Mouse (Mus musculus): ENCODE measurements around the gene Best3. TPM values are rescaled to one million over a fixed set of nuclear protein-coding genes. Genes with fewer than 3 reads are reported as not detected.
"Not testable (repeated sequence)": the region's sequence is repeated elsewhere in the genome, so short reads cannot be mapped to it uniquely, and the experiment has no call there.

Best3 gene
- total RNA-seq, 4 experiments from 2014 or later: 1.5 to 2.8 (median 2.5) TPM

- no peak for DNase-seq (ENCODE audit: low spot score in 2 of 2)
Observed at GRCm38 (mm10) chr10:116978841-116979240, 7.3 kb upstream of the Best3 start.

- no peak for DNase-seq (ENCODE audit: low spot score in 2 of 2)
Observed at GRCm38 (mm10) chr10:116980273-116980672, 5.8 kb upstream of the Best3 start.

GRCm38 (mm10) chr10:116980888-116981287, 5.2 kb upstream of the Best3 start:
- no peak for DNase-seq (ENCODE audit: low spot score in 2 of 2)

GRCm38 (mm10) chr10:116982526-116982925, 3.6 kb upstream of the Best3 start:
- DNase-seq (ENCODE audit: low spot score in 2 of 2): no peak

DNA sequence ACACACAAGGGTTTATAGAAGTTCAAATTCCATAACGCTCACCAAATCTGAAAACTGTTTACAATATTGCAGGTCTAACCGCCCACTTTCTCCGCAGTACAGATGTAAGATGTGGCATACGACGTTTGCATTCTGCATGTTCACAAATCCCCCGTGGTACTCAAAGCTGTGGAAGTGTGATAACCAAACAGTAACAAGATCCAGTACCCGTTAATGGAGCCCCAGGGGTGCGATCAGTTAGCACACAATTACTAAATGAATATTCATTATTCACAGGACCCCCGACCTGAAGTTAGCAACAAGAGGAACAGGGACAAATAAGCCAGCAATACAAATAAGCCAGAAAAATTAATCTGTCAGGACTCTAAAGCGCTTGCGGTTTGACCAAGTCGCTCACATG, 1.3 kb upstream of the Best3 start:
- no peak for DNase-seq (ENCODE audit: low spot score in 2 of 2)

GRCm38 (mm10) chr10:116993971-116994370, 7.9 kb downstream of the Best3 start:
- no peak for DNase-seq (ENCODE audit: low spot score in 2 of 2)

DNA sequence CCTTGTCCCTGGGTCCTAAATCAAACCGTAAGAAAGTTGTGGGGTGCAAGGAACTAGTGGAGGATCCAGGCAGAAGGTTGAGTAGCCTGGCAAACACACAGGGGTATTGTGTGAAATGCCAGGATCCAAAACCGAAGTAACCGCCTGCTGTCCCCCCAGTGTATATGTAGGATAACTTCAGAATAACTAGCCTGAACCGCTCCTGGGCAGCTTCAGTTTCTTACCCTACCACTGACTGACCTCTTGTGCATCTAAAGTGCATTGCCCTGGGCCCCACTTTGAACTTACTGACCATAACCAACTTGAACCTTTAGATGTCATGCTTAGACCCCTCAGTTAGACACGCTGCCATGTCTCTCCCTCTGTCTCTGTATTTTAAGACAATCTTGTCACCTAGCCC, 9.0 kb downstream of the Best3 start:
- no peak for DNase-seq (ENCODE audit: low spot score in 2 of 2)

DNA sequence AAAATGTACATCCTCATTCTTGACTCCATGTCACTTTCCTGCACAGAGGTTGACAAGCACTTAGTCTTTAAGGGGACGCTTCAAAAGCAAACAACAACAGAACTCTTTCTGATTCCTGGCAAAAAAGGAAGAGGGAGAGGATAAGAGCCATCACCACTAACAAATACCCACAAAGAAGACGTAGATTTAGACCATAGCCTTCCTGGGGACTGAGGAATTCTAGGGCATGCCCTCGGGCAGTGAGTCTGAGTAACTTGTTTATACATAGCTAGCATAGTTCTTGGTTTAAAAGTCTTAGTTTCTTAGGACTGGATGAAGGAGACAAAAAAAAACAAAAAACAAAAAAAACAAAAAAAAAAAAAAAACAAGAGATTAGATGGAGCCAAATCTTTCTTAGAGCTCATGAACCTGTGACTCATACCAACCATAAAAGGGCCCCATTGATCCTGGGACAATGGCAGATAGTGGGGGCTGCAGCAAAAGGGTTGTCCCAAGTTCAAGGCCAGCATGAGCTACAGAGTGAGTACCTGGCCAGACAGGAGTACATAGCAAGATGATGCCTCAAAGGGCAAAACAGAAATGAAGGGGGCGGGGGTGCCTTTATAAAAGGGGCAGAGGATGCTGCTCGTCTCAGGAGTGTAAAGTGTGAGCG, 9.6 kb downstream of the Best3 start:
- DNase-seq (ENCODE audit: low spot score in 2 of 2): no peak

DNA sequence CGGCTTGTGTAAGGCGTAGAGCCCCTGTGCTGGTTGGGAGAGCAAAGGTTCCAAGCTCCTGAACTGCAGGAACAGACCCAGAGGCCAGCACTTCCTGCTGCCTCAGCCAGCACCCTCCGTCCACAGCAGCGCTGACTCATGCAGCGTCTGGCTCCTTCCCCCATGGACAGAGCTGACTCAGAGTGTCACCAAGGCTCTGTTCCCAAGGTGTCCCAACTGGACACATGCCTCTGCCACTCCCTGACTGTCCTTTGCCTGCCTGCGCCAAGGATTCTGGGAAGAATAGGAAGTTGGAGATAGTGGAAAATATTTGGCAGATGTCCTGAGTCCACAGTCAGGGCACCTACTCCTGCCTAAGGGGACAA, 10.1 kb downstream of the Best3 start:
- DNase-seq (ENCODE audit: low spot score in 2 of 2): no peak

GRCm38 (mm10) chr10:116998716-116999455, 12.8 kb downstream of the Best3 start:
- DNase-seq (ENCODE audit: low spot score in 2 of 2): no peak

- DNase-seq (ENCODE audit: low spot score in 2 of 2): peak in 1 of 2 experiments; percentile 42
Observed at GRCm38 (mm10) chr10:117000975-117001374, 14.9 kb downstream of the Best3 start.

- DNase-seq (ENCODE audit: low spot score in 2 of 2): no peak
Observed at GRCm38 (mm10) chr10:117004695-117005094, 18.6 kb downstream of the Best3 start.

DNA sequence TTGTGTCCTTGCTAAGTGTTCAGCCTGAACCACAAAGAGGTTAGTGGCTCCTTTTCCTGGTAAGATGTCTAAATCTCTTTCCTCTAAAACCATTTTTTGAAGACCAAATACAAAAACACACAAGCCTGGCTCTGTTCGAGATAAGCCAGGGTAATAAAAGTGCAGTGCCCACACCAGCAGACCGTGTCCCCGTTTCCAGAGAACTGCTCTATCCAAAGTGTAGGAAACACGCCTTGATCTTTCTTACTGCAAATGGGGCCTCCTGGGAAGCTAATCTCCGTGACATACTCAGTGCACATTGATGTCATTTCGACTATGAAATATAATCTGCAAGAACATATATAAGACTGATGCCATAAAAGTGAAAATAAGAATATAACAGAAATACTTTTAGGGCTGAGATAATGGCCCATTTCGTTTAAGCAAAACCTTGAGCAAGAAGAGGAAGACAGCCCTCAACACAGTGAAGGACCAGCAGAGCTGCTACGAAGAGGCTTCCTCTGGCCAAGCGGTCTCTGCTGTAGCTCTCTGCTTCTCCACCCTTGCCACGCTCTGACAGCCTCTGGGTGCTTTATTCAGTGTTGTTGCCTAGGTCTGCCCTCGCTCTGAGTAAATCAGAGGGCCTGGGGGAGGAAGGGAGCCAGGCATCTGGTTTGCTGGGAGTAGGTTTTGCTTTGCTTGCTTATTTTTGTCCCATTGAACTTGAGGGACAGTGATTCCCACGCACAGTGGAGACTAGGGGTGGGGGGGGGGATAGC, 19.8 kb downstream of the Best3 start:
- DNase-seq (ENCODE audit: low spot score in 2 of 2): no peak

DNA sequence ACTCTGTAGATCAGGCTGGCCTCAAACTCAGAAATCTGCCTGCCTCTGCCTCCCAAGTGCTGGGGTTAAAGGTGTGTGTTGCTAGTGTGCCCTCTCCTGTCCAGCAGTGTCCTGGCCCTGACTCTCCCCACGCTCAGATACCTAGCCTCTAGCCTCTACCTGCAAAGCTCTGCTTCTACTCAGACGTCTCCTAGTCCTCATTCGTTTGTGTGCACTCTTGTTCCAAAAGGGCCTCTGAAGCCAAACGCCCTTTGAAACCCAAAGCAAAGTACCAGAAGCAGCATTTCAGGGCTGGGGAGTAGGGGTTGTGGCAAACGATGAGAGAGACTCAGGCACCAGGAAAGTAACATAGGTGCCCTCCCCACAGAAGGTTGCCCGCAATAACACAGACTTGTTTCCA, 23.6 kb downstream of the Best3 start:
- DNase-seq (ENCODE audit: low spot score in 2 of 2): no peak

GRCm38 (mm10) chr10:117011047-117011446, 24.9 kb downstream of the Best3 start:
- DNase-seq (ENCODE audit: low spot score in 2 of 2): no peak

GRCm38 (mm10) chr10:117013689-117014390, 27.7 kb downstream of the Best3 start:
- DNase-seq (ENCODE audit: low spot score in 2 of 2): peak; percentile 32 to 51

GRCm38 (mm10) chr10:117014565-117014964, 28.5 kb downstream of the Best3 start:
- no peak for DNase-seq (ENCODE audit: low spot score in 2 of 2)

GRCm38 (mm10) chr10:117018281-117018840, 32.2 kb downstream of the Best3 start:
- DNase-seq (ENCODE audit: low spot score in 2 of 2): no peak

GRCm38 (mm10) chr10:117021020-117021754, 35.1 kb downstream of the Best3 start:
- DNase-seq (ENCODE audit: low spot score in 2 of 2): no peak

- no peak for DNase-seq (ENCODE audit: low spot score in 2 of 2)
Observed at GRCm38 (mm10) chr10:117023693-117024092, 37.6 kb downstream of the Best3 start.

DNA sequence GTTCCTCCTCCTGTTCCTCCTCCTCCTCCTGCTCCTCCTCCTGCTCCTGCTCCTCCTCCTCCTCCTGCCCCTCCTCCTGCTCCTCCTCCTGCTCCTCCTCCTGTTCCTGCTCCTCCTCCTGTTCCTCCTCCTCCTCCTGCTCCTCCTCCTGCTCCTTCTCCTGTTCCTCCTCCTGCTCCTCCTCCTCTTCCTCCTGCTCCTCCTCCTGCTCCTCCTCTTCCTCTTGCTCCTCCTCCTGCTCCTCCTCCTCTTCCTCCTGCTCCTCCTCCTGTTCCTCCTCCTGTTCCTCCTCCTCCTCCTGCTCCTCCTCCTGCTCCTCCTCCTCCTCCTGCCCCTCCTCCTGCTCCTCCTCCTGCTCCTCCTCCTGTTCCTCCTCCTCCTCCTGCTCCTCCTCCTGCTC, 39.7 kb downstream of the Best3 start:
- not testable (repeated sequence) for DNase-seq (ENCODE audit: low spot score in 2 of 2)

Data from layer of hippocampus, adult 8-10 months (tissue).